Mouse (Mus musculus) right cerebral cortex, postnatal 14 days (tissue): ENCODE data around the gene Skap1.

Experiments used
- DNase-seq: peaks from one replicate; pipeline ENCODE4 v3.0.0; 2022

Gene Skap1

DNA sequence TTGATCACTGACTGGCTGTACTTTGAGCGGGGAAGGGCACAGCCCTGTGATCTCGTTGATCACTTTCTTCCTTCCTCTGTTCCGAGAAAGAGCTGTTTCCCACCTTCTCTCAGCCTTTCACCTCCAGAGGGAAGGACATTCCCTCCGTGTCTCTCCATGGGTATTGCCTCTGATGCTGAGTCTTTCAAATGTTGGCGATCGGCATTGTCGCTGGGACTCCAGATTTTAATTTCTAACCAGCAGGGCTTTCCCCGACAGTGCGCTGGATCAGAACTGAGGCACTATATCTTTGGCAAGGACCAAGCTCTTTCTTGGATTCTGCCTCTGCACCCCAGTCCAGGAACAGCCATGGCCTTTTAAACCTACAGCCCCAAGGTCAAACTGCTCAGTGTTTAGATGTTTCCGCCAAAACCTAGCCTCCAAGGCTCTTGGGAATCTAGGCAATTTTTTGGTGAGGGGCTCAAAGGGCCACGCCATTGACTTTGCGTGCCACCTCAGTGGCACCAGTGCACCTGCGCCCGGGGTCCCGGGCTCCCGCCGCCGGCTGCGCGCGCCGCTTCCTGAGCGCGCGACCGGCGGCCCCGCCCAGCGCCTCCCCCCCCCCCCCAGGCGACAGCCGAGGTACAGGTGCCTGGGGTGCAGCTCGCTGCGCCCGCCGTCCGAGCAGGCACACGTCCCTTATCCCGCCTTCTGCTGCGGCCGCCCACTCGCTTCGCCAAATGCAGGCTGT is at the start of gene Skap1:
Skap1 (plus strand) TSS at position 608 of the 730 bp plus-strand sequence.
- DNase-seq: peak; percentile 17

DNA sequence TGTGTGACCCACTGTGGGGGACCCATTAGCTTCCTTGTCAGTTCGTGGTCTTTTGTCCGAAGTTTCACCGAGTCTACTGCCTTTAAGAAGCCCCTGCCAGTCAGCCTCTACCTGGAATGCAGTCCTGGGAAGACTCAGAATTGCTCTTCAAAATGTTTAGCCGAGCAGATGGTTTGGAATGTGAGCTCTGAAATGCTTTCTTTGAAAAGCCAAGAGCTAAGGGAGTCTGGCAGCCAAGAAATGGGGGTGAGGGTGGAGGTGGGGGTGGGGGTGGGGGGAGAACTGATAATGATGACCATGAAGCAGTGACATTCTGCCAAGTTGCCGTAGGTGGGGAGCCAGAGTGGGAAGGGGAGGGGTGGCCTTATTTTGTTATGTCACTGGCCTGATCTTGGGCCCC is 43.3 kb upstream of the Skap1 start:
- no peak for DNase-seq

DNA sequence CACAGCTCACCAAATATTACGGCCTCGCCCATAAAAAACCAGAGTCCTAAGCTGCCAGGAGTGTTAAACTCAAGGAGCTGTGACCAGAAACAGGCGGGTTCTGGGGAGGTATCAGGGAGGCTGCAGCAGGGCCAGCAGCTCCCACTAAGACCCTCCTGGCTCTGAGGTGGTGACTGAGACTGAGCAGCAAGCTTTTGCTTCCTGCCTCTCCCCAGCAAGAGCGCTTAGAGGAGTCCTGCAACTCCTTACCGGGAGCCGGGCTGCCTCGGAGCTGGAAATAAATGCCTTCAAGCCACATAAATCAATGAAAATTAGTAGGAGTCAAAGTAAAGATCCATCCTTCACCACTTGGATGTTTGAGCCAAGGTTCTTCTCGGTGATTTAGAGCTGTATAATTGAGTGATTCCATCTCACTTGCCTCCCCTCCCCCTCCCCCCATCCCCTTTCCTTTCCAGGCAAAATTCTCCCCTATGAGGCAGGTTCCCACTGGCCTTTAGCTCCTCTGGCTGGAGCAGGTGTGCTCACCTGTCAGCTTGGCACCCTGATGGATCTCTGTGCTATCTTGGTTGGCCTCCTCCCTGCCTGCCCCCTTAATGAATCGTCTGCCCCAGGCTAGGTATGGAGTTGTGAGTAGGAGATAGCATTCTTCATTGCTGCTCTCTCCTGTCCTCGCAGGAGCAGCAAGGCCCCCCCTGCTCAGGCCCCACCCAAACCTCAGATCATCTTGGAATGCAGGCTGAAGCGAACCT is 42.7 kb upstream of the Skap1 start:
- DNase-seq: no peak

DNA sequence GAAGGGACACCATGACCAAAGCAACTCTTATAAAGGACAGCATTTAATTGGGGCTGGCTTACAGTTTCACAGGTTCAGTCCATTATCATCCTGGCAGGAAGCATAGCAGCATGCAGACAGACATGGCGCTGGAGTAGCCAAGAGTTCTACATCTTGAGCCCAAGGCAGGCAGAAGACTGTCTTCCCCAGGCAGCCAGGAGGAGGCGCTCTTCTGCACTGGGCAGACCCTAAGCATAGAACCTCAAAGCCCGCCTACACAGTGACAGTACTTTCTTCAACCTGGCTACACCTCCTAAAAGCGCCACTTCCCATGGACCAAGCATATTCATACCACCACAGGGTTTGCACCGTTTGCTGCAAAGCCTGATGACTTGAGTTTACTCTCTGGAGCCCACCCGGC is 39.2 kb upstream of the Skap1 start:
- no peak for DNase-seq

DNA sequence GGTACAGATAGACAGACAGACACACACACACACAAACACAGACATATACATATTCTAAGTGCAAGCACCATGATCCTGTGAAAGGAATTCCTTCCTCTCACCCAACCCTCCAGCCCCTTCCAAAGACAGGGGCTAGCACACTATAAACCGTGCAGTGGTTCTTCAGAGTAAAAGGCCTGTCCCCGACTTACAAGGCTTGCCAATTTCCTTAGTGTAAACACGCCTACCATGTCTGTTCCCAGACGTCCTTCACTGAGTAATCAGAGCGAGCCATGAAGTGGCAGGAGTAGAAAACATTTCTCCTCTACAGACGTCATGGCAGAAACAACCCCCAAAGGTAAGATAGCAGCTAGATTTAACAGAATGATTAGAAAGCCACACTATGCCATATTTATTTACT is 38.2 kb upstream of the Skap1 start:
- DNase-seq: no peak

DNA sequence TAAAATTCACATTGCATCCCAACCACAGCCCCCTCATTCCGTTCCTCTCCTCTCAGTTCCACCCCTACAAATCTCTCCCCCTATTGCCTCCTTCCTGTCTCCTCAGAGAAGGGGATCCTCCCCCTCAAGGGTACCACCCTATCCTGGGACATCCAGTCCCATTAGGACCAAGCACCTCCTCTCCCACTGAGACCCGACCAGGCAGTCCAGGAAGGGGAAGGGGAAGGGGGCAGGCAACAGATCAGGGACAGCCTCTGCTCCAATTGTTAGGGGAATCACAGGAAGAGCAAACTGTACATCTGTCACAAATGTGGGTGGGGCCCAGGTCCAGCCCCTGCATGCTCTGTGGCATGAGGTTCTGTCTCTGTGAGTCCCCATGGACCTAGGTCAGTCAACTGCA is 37.6 kb upstream of the Skap1 start:
- DNase-seq: no peak

DNA sequence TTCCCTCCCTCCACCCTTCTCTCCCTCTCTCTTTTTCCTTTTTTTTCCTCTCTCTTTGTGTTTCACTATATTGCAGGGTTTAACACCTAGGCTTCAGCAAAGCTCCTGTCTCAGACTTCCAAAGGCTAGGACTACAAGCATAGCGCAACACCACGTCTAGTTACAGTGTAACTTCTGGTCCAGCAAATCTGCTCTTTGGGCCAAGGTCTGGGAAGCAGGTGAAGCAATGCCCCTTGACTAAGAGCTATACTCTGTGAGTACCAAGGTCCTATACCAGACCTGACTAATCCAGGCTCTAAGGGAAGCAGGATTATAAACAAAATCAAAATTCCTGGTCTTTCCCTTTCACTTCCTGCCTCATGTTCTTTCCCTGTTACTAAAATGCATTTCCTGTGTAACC is 35.3 kb upstream of the Skap1 start:
- no peak for DNase-seq

DNA sequence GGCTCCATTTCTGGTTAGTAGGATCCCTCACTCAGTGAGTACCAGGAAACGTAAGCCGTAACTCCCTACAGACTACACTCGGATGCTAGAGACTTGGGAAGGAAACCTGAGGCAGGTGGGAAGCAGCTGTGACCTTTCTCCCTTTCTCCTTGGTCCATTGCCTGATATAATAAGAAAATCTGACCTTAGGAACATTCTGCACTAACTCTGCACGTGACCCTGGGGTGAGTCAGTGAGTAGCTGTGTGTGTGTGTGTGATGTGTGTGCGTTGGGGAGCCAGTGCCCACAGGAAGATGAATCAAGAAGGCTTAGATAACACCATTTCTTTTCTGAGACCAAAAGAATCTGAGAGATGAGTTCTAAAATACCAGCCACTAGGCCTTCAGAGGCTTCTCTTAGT is 34.5 kb upstream of the Skap1 start:
- DNase-seq: no peak

DNA sequence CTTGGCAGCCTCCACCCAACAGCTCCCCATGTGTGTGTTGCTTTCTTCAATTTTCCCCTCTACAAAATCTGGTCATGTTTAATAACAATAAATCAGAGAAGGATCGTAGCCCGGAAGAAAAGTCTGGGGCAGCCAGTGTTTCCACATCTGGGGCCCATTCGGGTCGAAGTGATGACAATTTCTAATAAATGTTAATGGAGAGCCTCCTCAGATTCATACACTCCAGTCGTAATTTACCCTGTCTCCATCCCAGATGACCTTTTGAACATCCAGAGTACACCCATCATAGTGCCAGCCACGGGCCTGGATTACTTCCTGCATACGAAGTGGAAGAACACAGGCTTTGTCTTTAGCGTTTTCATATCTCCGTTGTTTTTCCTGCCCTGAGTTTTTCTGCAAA is 32.5 kb upstream of the Skap1 start:
- DNase-seq: no peak

DNA sequence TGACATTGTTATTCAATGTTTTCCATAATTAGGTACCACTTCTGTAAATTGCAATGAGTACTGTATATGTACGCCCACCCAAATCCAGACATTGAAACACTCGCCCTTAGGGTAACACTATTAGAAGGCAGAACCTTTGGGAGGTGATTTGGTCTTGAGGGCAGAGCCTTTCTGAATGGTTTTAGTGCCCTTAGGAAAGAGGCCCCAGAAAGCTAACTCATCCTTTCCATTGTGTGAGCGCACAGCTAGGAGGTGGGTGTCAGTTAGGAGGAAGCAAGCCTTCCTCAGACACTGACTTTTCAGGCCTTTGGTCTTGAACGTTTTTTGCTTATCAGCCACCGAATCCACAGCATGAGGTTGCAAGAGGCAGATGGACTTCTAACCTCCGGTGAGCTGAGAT is 29.5 kb upstream of the Skap1 start:
- no peak for DNase-seq

DNA sequence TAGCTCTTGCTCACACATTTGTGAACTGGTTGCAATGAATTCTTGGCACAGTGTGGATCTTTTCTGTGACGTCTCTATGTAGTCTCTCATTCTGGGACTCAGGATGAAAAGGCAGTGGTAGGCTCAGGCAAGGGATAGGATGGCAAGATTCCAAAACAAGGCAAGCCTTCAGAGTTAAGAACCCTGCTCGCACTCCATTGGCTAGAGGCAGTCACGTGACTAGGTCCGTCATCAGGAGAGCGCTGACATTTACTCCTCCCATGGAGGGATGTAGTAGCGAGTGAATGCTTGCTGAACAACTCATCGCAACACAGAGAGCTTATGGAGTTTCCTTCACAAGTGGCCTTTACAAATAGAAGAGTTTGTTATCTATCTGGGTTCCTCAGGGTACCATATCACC is 27.9 kb upstream of the Skap1 start:
- DNase-seq: no peak

DNA sequence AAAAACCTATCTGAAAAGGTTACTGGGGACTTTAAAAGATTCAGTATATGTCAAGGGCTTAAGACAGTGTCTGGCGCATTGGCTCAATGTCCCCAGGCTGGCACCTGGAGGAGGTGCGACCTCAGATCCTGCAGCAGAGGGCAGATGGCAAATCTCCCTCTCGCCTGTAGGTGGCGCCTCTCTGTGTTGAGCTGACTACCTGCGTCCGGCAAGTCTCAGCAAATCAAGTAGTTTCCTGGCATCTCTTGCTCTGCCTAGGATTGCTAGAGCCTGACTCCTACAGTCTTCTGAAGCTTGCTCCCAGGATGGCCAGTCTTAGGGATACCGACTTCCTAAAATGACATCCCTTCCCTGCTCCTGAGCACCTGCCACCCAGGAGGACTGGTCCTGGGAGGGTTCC is 25.6 kb upstream of the Skap1 start:
- DNase-seq: peak; percentile 26

DNA sequence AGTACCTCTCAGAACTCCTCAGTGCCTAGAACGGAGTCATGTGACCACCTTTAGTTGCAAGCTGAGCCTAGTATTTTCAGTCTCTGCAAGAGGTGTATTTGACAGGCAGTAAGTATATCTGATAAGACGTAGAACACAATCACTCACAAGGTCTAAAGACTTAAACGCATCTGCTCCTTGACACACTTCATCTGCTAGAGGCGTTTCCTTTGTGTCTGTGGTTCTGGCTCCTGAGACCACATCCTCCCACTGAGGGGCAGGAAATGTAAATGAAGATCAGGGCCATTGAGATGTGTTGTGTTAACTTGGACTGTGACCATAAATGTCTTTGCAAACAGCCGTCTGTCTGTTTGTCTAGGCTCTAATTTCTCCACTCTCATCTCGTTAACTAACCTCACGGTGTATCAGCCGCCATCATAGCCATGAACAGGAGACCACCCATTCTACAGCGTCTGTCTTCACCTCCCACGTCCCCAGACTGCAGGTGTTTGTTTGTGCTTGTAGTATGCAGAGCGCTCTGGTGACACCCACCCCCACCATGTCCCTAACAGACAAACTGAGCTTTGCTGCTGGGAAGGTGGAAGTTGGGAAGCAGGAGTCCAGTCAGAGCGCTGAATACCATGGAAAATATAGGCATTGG is 22.7 kb upstream of the Skap1 start:
- DNase-seq: no peak

DNA sequence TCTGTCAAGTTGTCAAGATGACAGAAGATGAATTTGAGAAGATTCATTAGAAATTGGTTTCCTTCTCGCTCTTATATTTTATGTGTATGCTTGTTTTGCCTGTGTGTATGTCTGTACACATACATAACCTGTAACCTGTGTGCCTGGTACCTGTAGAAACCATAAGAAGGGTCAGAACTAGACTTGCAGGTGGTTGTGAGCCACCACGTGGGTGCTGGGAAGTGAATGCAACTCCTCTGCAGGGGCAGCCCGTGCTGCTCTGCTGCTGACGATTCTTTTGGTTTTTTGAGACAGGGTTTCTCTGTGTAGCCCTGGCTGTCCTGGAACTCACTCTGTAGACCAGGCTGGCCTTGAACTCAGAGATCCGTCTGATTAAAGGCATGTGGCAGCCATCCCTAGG is 21.9 kb upstream of the Skap1 start:
- no peak for DNase-seq

DNA sequence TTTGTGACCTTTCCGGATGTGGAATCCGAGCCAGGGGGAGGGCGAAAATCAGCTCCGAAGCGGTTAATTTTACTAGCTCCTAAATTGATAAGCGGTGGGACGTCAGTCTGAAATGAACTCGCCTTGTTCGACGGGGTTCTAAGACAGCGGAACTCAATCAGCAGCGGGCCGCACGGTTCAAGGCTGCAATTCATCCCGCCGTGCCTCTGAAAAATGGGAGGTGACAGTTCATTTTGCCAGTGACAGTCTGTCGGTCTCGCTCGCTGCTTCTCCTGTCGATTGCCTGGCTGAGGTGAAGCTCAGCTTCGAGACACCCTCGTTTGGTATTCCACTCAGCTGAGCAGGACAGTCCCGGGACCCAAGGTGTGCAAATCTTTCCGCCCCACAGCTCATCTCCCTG is 16.5 kb upstream of the Skap1 start:
- no peak for DNase-seq

DNA sequence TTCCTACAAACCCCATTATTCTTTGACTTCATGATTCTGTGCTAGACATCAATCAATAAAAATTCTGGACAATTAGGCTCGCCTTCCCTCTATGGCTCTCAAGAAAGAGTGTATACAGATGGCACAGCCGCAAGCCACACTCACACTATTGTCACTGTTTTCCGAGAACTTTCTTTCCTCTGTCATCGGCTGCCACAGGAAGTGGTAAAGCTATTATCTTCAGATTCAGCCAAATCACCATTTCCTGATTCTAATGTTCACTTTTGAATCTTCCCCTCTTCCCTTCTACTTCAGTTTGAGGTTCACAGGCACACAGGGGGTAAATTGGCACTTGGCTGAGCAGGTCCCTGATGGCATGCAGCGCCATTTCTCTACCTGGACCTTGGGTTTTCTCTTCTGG is 9.3 kb upstream of the Skap1 start:
- DNase-seq: no peak

DNA sequence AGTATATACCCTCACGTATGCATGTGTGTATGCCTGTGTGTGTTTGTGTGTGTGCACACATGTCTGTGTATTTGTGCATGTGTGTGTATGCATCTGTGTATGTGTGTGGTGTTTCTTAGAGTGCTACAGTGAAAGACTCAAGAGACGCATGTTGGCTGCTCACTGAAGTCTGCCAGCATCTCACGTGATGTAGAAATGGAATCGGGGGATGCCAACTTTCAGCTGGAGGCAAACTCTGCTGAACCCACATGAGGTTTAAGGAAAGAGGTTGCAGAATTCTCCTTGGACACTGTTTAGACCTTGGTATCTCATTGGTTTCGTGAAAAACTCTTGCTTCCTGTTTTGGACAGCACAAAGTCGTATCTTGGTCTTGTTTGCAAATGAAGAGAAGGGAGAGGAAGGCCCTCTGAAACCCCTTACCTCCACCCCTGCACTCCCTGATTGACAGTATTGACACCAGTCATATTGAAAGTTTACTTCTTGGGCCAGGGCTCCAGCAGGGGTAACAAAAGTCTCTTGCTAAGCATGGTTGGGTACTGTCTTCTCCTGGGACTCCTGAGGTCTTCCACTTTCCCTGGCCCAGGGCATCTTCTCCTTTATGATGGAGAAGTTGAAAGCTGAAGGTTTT is 8.6 kb upstream of the Skap1 start:
- no peak for DNase-seq

DNA sequence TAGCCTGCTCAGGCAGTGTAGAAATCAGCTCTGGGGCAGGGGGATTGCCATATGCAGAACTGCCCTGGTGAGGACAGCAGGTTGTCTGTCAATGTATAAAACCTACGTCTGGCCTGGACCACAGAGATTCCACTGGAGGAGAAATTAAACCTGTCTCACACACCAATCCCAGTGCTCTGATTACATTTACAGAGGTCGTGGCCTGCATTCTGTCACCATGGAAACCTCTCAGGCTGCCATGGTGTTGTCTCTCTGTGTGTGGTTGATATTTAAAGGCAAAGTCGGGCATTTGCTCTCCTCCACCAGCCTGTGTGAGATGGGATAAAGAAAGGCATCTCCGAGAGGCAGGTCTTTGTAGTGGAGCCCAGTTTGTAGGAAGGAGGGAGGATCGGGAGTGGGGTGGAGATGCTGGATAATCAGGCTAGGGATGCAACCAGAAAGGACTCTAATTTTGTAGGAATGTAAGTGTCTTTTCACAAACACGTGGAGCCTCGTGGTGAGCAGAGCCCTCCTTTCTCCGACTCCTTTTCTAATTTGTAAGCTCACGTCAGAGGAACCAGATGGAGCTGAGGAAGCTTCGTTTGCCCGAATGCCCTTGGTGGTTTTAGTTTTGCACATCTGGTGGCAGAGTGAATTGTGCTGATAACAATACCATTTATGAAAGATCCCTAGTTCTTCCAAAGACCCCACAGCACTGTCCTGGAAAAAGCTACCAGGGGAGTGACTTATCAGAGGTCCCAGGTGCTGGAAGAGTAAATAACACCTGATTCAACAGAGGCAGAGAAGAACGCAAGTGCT is 7.7 kb upstream of the Skap1 start:
- no peak for DNase-seq

DNA sequence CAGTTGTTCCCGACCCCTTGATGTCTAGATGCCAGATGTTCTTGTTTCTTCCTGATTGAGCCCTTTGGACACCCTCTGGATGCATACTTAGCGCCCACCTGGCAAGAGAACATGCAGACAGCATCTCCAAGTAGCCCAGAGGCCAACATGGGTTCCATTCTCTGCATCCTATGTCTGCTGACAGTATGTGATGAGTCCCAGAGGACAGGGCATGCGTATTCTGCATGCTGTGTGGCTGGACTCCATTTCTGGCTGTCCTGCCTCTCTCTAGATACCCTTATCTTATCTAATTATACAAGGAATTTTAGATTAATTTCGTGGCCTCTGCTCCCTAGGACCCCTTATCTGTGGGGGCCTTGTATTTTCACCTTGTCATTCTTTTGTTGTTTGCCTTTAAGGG is 2.6 kb upstream of the Skap1 start:
- DNase-seq: no peak

DNA sequence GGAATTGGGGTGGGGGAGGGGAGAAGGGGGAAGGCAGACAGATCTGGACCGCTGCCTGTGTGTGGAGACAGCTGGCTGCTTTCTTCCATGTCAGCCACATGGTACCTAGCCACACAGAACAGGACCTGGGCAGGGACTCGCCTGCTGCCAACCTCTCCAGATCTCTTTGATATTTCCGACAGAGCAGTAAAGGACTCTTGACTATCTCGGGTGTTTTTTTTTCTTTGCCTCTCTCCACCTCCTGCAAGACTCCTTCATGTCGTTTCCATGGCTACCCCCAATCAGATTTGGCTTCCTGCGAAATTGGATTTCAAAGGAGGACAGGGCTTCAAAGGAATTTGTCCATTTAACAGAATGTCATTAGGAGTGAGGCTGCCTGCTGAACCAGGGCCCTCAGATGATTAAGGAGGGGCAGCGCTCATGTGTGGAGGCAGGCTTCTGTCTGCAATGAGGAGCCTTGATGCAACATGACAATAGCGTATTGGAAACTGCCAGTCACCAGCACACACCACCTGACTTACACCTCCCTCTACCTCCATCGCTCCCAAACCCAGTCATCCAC is 2.1 kb upstream of the Skap1 start:
- no peak for DNase-seq

DNA sequence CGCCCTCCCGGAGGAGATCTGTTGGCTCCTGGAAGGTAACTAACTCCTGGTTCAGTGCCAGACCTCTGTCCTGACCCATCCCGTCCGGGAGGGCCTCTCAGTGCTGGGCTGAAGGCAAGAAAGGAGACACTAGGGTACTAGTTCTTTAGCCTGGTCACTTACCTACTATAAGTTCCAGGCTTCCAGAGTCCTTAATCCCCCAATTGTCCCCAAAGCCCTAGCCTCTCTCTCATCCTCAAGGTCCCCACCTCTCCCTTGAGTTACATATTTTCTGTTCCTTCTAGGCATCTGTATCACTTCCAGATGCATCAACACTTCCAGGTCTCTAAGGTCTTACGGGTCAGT is 295 bp downstream of the Skap1 start:
- DNase-seq: no peak

DNA sequence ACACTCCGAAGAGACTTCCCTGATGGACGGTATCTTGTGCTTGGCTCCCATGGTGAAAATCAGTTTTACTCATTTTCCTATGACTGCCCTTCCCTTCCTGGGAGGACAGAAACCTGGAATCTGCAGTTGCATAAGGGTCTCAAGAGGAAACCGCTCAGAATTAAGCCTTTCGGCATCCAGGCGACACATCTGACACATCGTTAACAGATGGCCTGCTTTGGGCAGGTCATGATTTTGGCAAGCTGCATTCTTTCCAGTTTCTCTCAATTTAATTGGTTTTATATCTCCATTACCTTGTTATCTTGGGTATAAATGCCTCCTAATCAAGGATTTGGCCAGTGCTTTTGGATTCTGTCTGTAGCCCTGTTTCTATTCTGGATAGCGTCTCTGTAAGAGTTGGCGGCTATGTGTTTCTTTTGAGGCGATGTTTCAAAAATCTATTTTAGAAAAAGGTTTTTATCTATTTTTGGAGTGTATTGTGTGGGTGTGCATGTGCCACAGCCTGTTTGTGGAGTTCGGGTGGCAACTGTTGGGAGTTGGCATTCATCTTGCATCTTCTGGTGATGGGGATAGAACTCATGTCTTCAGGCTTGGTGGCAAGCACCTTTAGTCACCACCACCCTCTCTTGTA is 1.1 kb downstream of the Skap1 start:
- DNase-seq: no peak
